Mouse (Mus musculus) embryonic fibroblast, embryonic 13.5 days (primary cell): ENCODE measurements around the gene Alox12b.

Source experiments
- CTCF ChIP-seq: IDR thresholded peaks from 2 replicates; pipeline ENCODE4 v1.5.1; 2011; ENCODE audit warnings: mild to moderate bottlenecking, control low read depth, low read length, moderate library complexity, borderline replicate concordance; ENCODE audit not compliant: insufficient read depth
- POLR2A ChIP-seq: IDR thresholded peaks from 2 replicates; pipeline ENCODE4 v1.6.1; 2011; ENCODE audit warnings: low read depth, mild to moderate bottlenecking, control low read depth, low read length, moderate library complexity

GRCm38 (mm10) chr11:69197194-69197593 lies 40.4 kb downstream of the Alox12b start:
- no peak for TF ChIP-seq CTCF
- TF ChIP-seq POLR2A = no peak
